ENCODE assay signal across 11 mouse cellular contexts in genomic region chr9:67485169-67486072, GRCm38 (mm10).
DNase-seq lines count a peak whose midpoint lies in the region; ATAC-seq lines count a peak whose summit lies in the region.
"Had no signal": no experiment of that assay in that cellular context is flagged by ENCODE, and none has a peak within 500 bp of the region (broad histone marks: within the 10 kb centered on the region; RNA-seq: fewer than 3 reads in every experiment).

No protein-coding gene starts in this region.

- H3K36me3 ChIP-seq in forebrain, embryonic 14.5 days (ENCODE audit: control insufficient read depth, insufficient read depth, low read length): no peaks in the 10 kb centered on the region

- no peak overlapping the region for H3K9ac ChIP-seq in forebrain, embryonic 14.5 days (ENCODE audit: low read length)

- 88% methylated on average over 15 of the region's 15 CpGs for WGBS in forebrain, embryonic 14.5 days

- no peaks in the 10 kb centered on the region for H3K27me3 ChIP-seq in forebrain, embryonic 14.5 days (replicated peaks; ENCODE audit: control insufficient read depth, insufficient read depth, low read length)
- H3K27me3 ChIP-seq: Patski had no signal

- no peak overlapping the region for H3K27ac ChIP-seq in forebrain, embryonic 14.5 days (ENCODE audit: low read depth, low read length)
- H3K27ac ChIP-seq: macrophage had no signal

- no peak overlapping the region for H3K4me2 ChIP-seq in forebrain, embryonic 14.5 days (ENCODE audit: low read length)

- peak; percentile 39 for DNase-seq in gastrocnemius, postnatal 25 days
- no peak for DNase-seq in gastrocnemius, postnatal 10 days
- peak; percentile 56 to 75 for DNase-seq in heart, adult 9 months (ENCODE audit: low spot score in 2 of 2)
- DNase-seq in kidney, adult 9 months: peak; percentile 31
- DNase-seq in lung, postnatal 36 days: peak; percentile 74
- DNase-seq in cerebellum, postnatal 10 days: no peak
- no peak for DNase-seq in forebrain, embryonic 14.5 days (ENCODE audit: low spot score)
- no peak for DNase-seq in urinary bladder, postnatal 36 days (ENCODE audit: low spot score in 2 of 2)

- H3K9me3 ChIP-seq in forebrain, embryonic 14.5 days (replicated peaks; ENCODE audit: control insufficient read depth, low read length): no peaks in the 10 kb centered on the region

- no peak for ATAC-seq in forebrain, embryonic 14.5 days
- ATAC-seq: Patski had no signal

- no peak overlapping the region for H3K4me3 ChIP-seq in forebrain, embryonic 14.5 days (ENCODE audit: low read depth, low read length)
- H3K4me3 ChIP-seq: erythroblast, embryonic 14.5 days had no signal

- peaks cover 14% of the 10 kb centered on the region for H3K4me1 ChIP-seq in forebrain, embryonic 14.5 days (ENCODE audit: control insufficient read depth, insufficient read depth, low read length)

Comparison
In these comparisons a context has a peak if more than half of its experiments do, and no peak if none do; other contexts are left out.
1. DNase-seq: peak in gastrocnemius, postnatal 25 days (single experiment), heart, adult 9 months (2 of 2), kidney, adult 9 months (single experiment) and lung, postnatal 36 days (single experiment); none in gastrocnemius, postnatal 10 days (single experiment), cerebellum, postnatal 10 days (0 of 2), forebrain, embryonic 14.5 days (single experiment) and urinary bladder, postnatal 36 days (0 of 2).